ENCODE assay signal across 8 mouse cellular contexts in genomic region chr2:125624127-125624685, GRCm38 (mm10). TPM values are rescaled to one million over a fixed set of nuclear protein-coding genes. Genes with fewer than 3 reads are reported as not detected.
DNase-seq lines count a peak whose midpoint lies in the region; ATAC-seq and TF ChIP-seq lines count a peak whose summit lies in the region.

No protein-coding gene starts in this region.

- WGBS in heart, embryonic 13.5 days: 13% methylated on average over 9 of the region's 9 CpGs
- WGBS in forebrain, embryonic 16.5 days: 9% methylated on average over 9 of the region's 9 CpGs
- WGBS in liver, embryonic 16.5 days (ENCODE audit: insufficient replicate concordance): 3% methylated on average over 9 of the region's 9 CpGs

- in situ Hi-C loops in ES-E14 (cut with MboI; ENCODE audit: low sequenced_read_pairs in 2 of 2, unreplicated experiment in 2 of 2): no loop called here

- peaks cover 18% of the 10 kb centered on the region for H3K36me3 ChIP-seq in heart, embryonic 13.5 days
- peaks cover 12% of the 10 kb centered on the region for H3K36me3 ChIP-seq in ES-E14 (ENCODE audit: control insufficient read depth, insufficient read depth, low read length, poor library complexity, severe bottlenecking)
- H3K36me3 ChIP-seq in forebrain, embryonic 16.5 days (ENCODE audit: control insufficient read depth, insufficient read depth): no peaks in the 10 kb centered on the region; the same call in 1 of the 2 replicates
- peaks cover 12% of the 10 kb centered on the region for H3K36me3 ChIP-seq in liver, embryonic 16.5 days (ENCODE audit: control insufficient read depth, insufficient read depth)

- no peak for DNase-seq in heart, adult 9 months (ENCODE audit: low spot score in 2 of 2)
- peak; percentile 22 for DNase-seq in ES-E14 (ENCODE audit: low read depth, low spot score)
- no peak for DNase-seq in urinary bladder, adult 2 months (ENCODE audit: low spot score)
- no peak for DNase-seq in right cerebral cortex, adult 18-20 months

- peak overlapping the region; percentile 88 for H3K9ac ChIP-seq in heart, embryonic 13.5 days
- peak overlapping the region; percentile 89 for H3K9ac ChIP-seq in ES-E14 (ENCODE audit: insufficient read depth, low read depth, low read length, poor library complexity, severe bottlenecking)
- H3K9ac ChIP-seq in forebrain, embryonic 16.5 days (replicated peaks; ENCODE audit: low read depth, low read length): peak overlapping the region; percentile 74
- H3K9ac ChIP-seq in liver, embryonic 16.5 days (ENCODE audit: low read depth, low read length): peak overlapping the region; percentile 91

- H3K27me3 ChIP-seq in heart, embryonic 13.5 days (replicated peaks): no peaks in the 10 kb centered on the region
- no peaks in the 10 kb centered on the region for H3K27me3 ChIP-seq in forebrain, embryonic 16.5 days (replicated peaks; ENCODE audit: control insufficient read depth, insufficient read depth, low read length)
- H3K27me3 ChIP-seq in liver, embryonic 16.5 days (ENCODE audit: control insufficient read depth, insufficient read depth, low read depth, low read length): no peaks in the 10 kb centered on the region

- peak overlapping the region; percentile 82 for H3K4me3 ChIP-seq in heart, embryonic 13.5 days
- H3K4me3 ChIP-seq in ES-E14 (ENCODE audit: insufficient read depth in 1 of 2, low read depth in 1 of 2, low read length in 2 of 2, poor library complexity in 1 of 2, severe bottlenecking in 1 of 2): peak overlapping the region; percentile 84 to 88
- H3K4me3 ChIP-seq in forebrain, embryonic 16.5 days (replicated peaks; ENCODE audit: low read length): peak overlapping the region; percentile 81
- peak overlapping the region; percentile 84 for H3K4me3 ChIP-seq in liver, embryonic 16.5 days (ENCODE audit: low read depth, low read length)

- H3K27ac ChIP-seq in heart, embryonic 13.5 days (replicated peaks): peak overlapping the region; percentile 43
- no peak overlapping the region for H3K27ac ChIP-seq in ES-E14 (ENCODE audit: insufficient read depth, low read depth, low read length, poor library complexity, severe bottlenecking)
- H3K27ac ChIP-seq in forebrain, embryonic 16.5 days (ENCODE audit: low read length): no peak overlapping the region
- H3K27ac ChIP-seq in liver, embryonic 16.5 days (ENCODE audit: low read length): peak overlapping the region; percentile 65

- no peaks in the 10 kb centered on the region for H3K9me3 ChIP-seq in heart, embryonic 13.5 days
- no peaks in the 10 kb centered on the region for H3K9me3 ChIP-seq in ES-E14 (ENCODE audit: control insufficient read depth, insufficient read depth, low read depth, low read length)
- H3K9me3 ChIP-seq in forebrain, embryonic 16.5 days (ENCODE audit: control insufficient read depth, low read length): no peaks in the 10 kb centered on the region
- H3K9me3 ChIP-seq in liver, embryonic 16.5 days (replicated peaks; ENCODE audit: control insufficient read depth, low read length): no peaks in the 10 kb centered on the region

- no peak for ATAC-seq in heart, embryonic 13.5 days (ENCODE audit: extremely low read depth, insufficient number of reproducible peaks, low FRiP score, low TSS enrichment)
- ATAC-seq in forebrain, embryonic 16.5 days: no peak
- no peak for ATAC-seq in liver, embryonic 16.5 days (ENCODE audit: low read depth)
- no peak for ATAC-seq in frontal cortex, adult (ENCODE audit: low TSS enrichment)

- peak overlapping the region; percentile 83 for H3K4me2 ChIP-seq in heart, embryonic 13.5 days
- peak overlapping the region; percentile 63 for H3K4me2 ChIP-seq in forebrain, embryonic 16.5 days (ENCODE audit: low read length)
- peak overlapping the region; percentile 78 for H3K4me2 ChIP-seq in liver, embryonic 16.5 days (ENCODE audit: low read depth, low read length)

- H3K4me1 ChIP-seq in heart, embryonic 13.5 days: peaks cover 34% of the 10 kb centered on the region
- H3K4me1 ChIP-seq in ES-E14 (ENCODE audit: control insufficient read depth in 2 of 2, insufficient read depth in 2 of 2, low read length in 2 of 2, poor library complexity in 1 of 2): 0 out of 4 replicates have a peak, but pooled peaks cover 0 to 2% of the 10 kb centered on the region in 2 experiments
- peaks cover 17% of the 10 kb centered on the region for H3K4me1 ChIP-seq in forebrain, embryonic 16.5 days (replicated peaks; ENCODE audit: control insufficient read depth, insufficient read depth, low read length)
- H3K4me1 ChIP-seq in liver, embryonic 16.5 days (ENCODE audit: control insufficient read depth, low read depth, low read length): peaks cover 25% of the 10 kb centered on the region

TF ChIP-seq in ES-E14, 5 proteins besides CTCF, POLR2A, EP300 and RAD21:
- no peak for TF ChIP-seq ZC3H11A (IDR thresholded peaks at IDR 0.05; ENCODE audit: borderline replicate concordance, low read depth, low read length)
- no peak for TF ChIP-seq HCFC1 (IDR thresholded peaks at IDR 0.05; ENCODE audit: borderline replicate concordance, insufficient read depth, low read length)
- TF ChIP-seq ZNF384 (IDR thresholded peaks at IDR 0.05; ENCODE audit: low read depth, low read length): no peak
- TF ChIP-seq CHD2 (IDR thresholded peaks at IDR 0.05; ENCODE audit: low read depth, low read length): no peak
- TF ChIP-seq MAFK (IDR thresholded peaks at IDR 0.05; ENCODE audit: insufficient read depth, low read depth, low read length): no peak

RNA-seq across cellular contexts. Expression of gene Cep152, which starts 0.7 kb away (rescaled TPM):
- 3.2 and 3.8 TPM in 2 replicates for polyA plus RNA-seq in heart, embryonic 13.5 days (2015; fragmentation: Nextera tagmentation; extraction: Ambion mirVana)
- 12.5 and 16.2 TPM in 2 replicates for total RNA-seq in ES-E14 (2012; rRNA removed)
- 4.8 and 5.1 TPM in 2 replicates for polyA plus RNA-seq in forebrain, embryonic 16.5 days (2015; fragmentation: Nextera tagmentation; extraction: Ambion mirVana)
- 4.2 and 4.4 TPM in 2 replicates for polyA plus RNA-seq in liver, embryonic 16.5 days (2015; fragmentation: Nextera tagmentation; extraction: Ambion mirVana)
- polyA plus RNA-seq in urinary bladder, adult 2 months (2012; rRNA removed): 2.0 and 2.5 TPM in 2 replicates

RNA-seq across cellular contexts. Expression of gene Eid1, which starts 48.7 kb away (rescaled TPM):
- 144 and 149 TPM in 2 replicates for polyA plus RNA-seq in heart, embryonic 13.5 days (2015; fragmentation: Nextera tagmentation; extraction: Ambion mirVana)
- 12.5 and 23.6 TPM in 2 replicates for total RNA-seq in ES-E14 (2012; rRNA removed)
- 317 and 327 TPM in 2 replicates for polyA plus RNA-seq in forebrain, embryonic 16.5 days (2015; fragmentation: Nextera tagmentation; extraction: Ambion mirVana)
- polyA plus RNA-seq in liver, embryonic 16.5 days (2015; fragmentation: Nextera tagmentation; extraction: Ambion mirVana): 34.2 and 34.7 TPM in 2 replicates
- polyA plus RNA-seq in urinary bladder, adult 2 months (2012; rRNA removed): 61.5 and 71.9 TPM in 2 replicates

Comparison
In these comparisons a context has a peak if more than half of its experiments do, and no peak if none do; other contexts are left out.
1. H3K27ac ChIP-seq: peak in heart, embryonic 13.5 days (single experiment) and liver, embryonic 16.5 days (single experiment); none in ES-E14 (single experiment) and forebrain, embryonic 16.5 days (single experiment).
2. Peak in every context shown above with its lines, with median percentiles within 50 percentile points of each other: H3K4me2 ChIP-seq, H3K4me3 ChIP-seq and H3K9ac ChIP-seq.